In genomic region chr3:49929496-49929895, GRCm38 (mm10) we compare ENCODE assay signal across 25 mouse cellular contexts.
DNase-seq lines count a peak whose midpoint lies in the region; ATAC-seq and TF ChIP-seq lines count a peak whose summit lies in the region.
"Had no signal": no experiment of that assay in that cellular context is flagged by ENCODE, and none has a peak within 500 bp of the region (broad histone marks: within the 10 kb centered on the region; RNA-seq: fewer than 3 reads in every experiment).

No protein-coding gene starts in this region.

- ATAC-seq in Patski, result peak; percentile 3
- no peak for ATAC-seq in embryonic facial prominence, embryonic 13.5 days (ENCODE audit: insufficient number of reproducible peaks, insufficient read depth, low FRiP score, low TSS enrichment, low read depth)
- no peak for ATAC-seq in limb, embryonic 13.5 days (ENCODE audit: low FRiP score, low read depth)
- ATAC-seq: activated CD4-positive, CD25-positive, alpha-beta regulatory T cell, adult 4 months; forebrain, embryonic 16.5 days had no signal

- POLR2A ChIA-PET in Patski (lab: Charles Lee), result no interaction called here

- H3K4me2 ChIP-seq in embryonic facial prominence, embryonic 13.5 days, result no peak overlapping the region
- no peak overlapping the region for H3K4me2 ChIP-seq in limb, embryonic 13.5 days (replicated peaks)
- H3K4me2 ChIP-seq: heart, embryonic 11.5 days; hindbrain, embryonic 13.5 days; liver, embryonic 11.5 days; midbrain, embryonic 12.5 days had no signal

- intact Hi-C loops in heart, adult 2 months (cut with DNase I), result loop anchor here (10.0 kb wide), 1 partner anchor 265 kb away; no protein-coding TSS in a partner anchor

- H3K79me2 ChIP-seq in heart, adult 2 months (replicated peaks; ENCODE audit: control insufficient read depth, insufficient read depth, low read length), result no peaks in the 10 kb centered on the region

- in situ Hi-C loops in Patski (cut with MboI; ENCODE audit: low pct_unique_long_range_greater_than_20kb), result no loop called here

- no peak for TF ChIP-seq CTCF in heart, adult 2 months (IDR thresholded peaks at IDR 0.05)
- no peak for TF ChIP-seq CTCF in Patski (IDR thresholded peaks at IDR 0.05)

- TF ChIP-seq POLR2A in heart, adult 2 months (IDR thresholded peaks at IDR 0.05; ENCODE audit: insufficient read depth, low read depth, low read length), result no peak

- no peak for TF ChIP-seq EP300 in heart, adult 2 months (IDR thresholded peaks at IDR 0.05; ENCODE audit: insufficient read depth, low read depth, low read length)

- no peak overlapping the region for H3K9ac ChIP-seq in heart, adult 2 months (ENCODE audit: low read depth, low read length)
- no peak overlapping the region for H3K9ac ChIP-seq in embryonic facial prominence, embryonic 13.5 days
- no peak overlapping the region for H3K9ac ChIP-seq in limb, embryonic 13.5 days
- H3K9ac ChIP-seq: hindbrain, embryonic 13.5 days; midbrain, embryonic 12.5 days had no signal

- no peaks in the 10 kb centered on the region; the same call in none of the 2 replicates for H3K4me1 ChIP-seq in heart, adult 2 months (ENCODE audit: control insufficient read depth, insufficient read depth, low read length)
- H3K4me1 ChIP-seq in embryonic facial prominence, embryonic 13.5 days, result peaks cover 10% of the 10 kb centered on the region
- peaks cover 24% of the 10 kb centered on the region for H3K4me1 ChIP-seq in limb, embryonic 13.5 days
- H3K4me1 ChIP-seq: hindbrain, embryonic 13.5 days; midbrain, embryonic 12.5 days had no signal

- no peak overlapping the region for H3K4me3 ChIP-seq in heart, adult 2 months
- H3K4me3 ChIP-seq in embryonic facial prominence, embryonic 13.5 days, result no peak overlapping the region
- no peak overlapping the region for H3K4me3 ChIP-seq in limb, embryonic 13.5 days
- H3K4me3 ChIP-seq: hindbrain, embryonic 13.5 days; midbrain, embryonic 12.5 days had no signal

- no peak overlapping the region for H3K27ac ChIP-seq in heart, adult 2 months
- H3K27ac ChIP-seq in embryonic facial prominence, embryonic 13.5 days, result peak overlapping the region; percentile 84
- H3K27ac ChIP-seq in limb, embryonic 13.5 days, result peak overlapping the region; percentile 80
- H3K27ac ChIP-seq: hindbrain, embryonic 13.5 days; kidney, postnatal 0 days; midbrain, embryonic 12.5 days had no signal

- H3K27me3 ChIP-seq in heart, adult 2 months (ENCODE audit: control insufficient read depth, insufficient read depth, low read length), result no peaks in the 10 kb centered on the region
- no peaks in the 10 kb centered on the region for H3K27me3 ChIP-seq in Patski
- H3K27me3 ChIP-seq in embryonic facial prominence, embryonic 13.5 days, result no peaks in the 10 kb centered on the region
- H3K27me3 ChIP-seq in limb, embryonic 13.5 days, result no peaks in the 10 kb centered on the region
- H3K27me3 ChIP-seq: CH12.LX; hindbrain, embryonic 13.5 days; midbrain, embryonic 12.5 days had no signal

- no peaks in the 10 kb centered on the region for H3K36me3 ChIP-seq in heart, adult 2 months (ENCODE audit: control insufficient read depth, insufficient read depth, low read length)
- H3K36me3 ChIP-seq in embryonic facial prominence, embryonic 13.5 days, result no peaks in the 10 kb centered on the region
- no peaks in the 10 kb centered on the region for H3K36me3 ChIP-seq in limb, embryonic 13.5 days
- H3K36me3 ChIP-seq: G1E; hindbrain, embryonic 13.5 days; midbrain, embryonic 12.5 days had no signal

- H3K9me3 ChIP-seq in embryonic facial prominence, embryonic 13.5 days, result no peaks in the 10 kb centered on the region
- no peaks in the 10 kb centered on the region for H3K9me3 ChIP-seq in limb, embryonic 13.5 days
- H3K9me3 ChIP-seq: G1E; hindbrain, embryonic 13.5 days; midbrain, embryonic 12.5 days had no signal

- peak; percentile 10 to 31 for DNase-seq in heart, adult 18-20 months
- DNase-seq in heart, adult 2 months, result no peak
- no peak for DNase-seq in Patski (ENCODE audit: low read depth, low spot score)
- DNase-seq in adrenal gland, adult (ENCODE audit: inconsistent age in 2 of 2, low spot score in 1 of 2), result no peak
- DNase-seq in urinary bladder, postnatal 10 days (ENCODE audit: low spot score), result no peak
- no peak for DNase-seq in adrenal gland, postnatal 10 days
- DNase-seq: adrenal gland, postnatal 25 days; B cell, adult 2 months; cerebellum, adult 8-10 months; cerebellum, postnatal 36 days; layer of hippocampus, adult 9-11 months; lung, adult 18-20 months; right cerebral cortex, postnatal 14 days; thymus, postnatal 14 days had no signal

- CTCF ChIA-PET in Patski (lab: Charles Lee), result interaction anchor here (1.1 to 2.8 kb wide), 3 partner anchors 8 to 20 kb away, joined by 4 to 7 read pairs (median 5); no protein-coding TSS in a partner anchor

Comparison
In these comparisons a context has a peak if more than half of its experiments do, and no peak if none do; other contexts are left out.
1. DNase-seq: peak in heart, adult 18-20 months (2 of 2); none in heart, adult 2 months (0 of 2), Patski (single experiment), adrenal gland, adult (0 of 2), urinary bladder, postnatal 10 days (single experiment) and adrenal gland, postnatal 10 days (single experiment).